Mouse (Mus musculus): Measurements from ENCODE around the gene 1700092M07Rik. TPM values are rescaled to one million over a fixed set of nuclear protein-coding genes. Genes with fewer than 3 reads are reported as not detected.
A peak's percentile ranks its signal among the peaks of the same experiment; 100 is the strongest.

1700092M07Rik gene
- polyA plus RNA-seq, 2 experiments: 0.63 to 0.65 TPM

GRCm38 (mm10) chr19:8722559-8722906 is 18.0 kb upstream of the 1700092M07Rik start:
- H3K4me2 ChIP-seq (ENCODE audit: low read depth): peak overlapping the region; percentile 97
- peak overlapping the region; percentile 81 for H3K9ac ChIP-seq (replicated peaks)
- under 1% methylated on average over 5 of the region's 5 CpGs for WGBS (ENCODE audit: insufficient replicate concordance)
- no peaks in the 10 kb centered on the region for H3K9me3 ChIP-seq (ENCODE audit: control insufficient read depth, low read length)
- ATAC-seq (ENCODE audit: insufficient read depth) (peak; percentile 7; the same call in 1 of the 2 replicates), DNase-seq (ENCODE audit: low read depth in 3 of 3, low spot score in 3 of 3) (no peak)
- peaks cover 20 to 27% of the 10 kb centered on the region in 2 experiments for H3K4me1 ChIP-seq (replicated peaks; ENCODE audit: control insufficient read depth in 2 of 2, insufficient read depth in 2 of 2, low read length in 1 of 2)
- H3K4me3 ChIP-seq (ENCODE audit: insufficient read depth in 1 of 2, low read depth in 2 of 2, low read length in 2 of 2): peak overlapping the region; percentile 79 to 97
- TF ChIP-seq CTCF (IDR thresholded peaks at IDR 0.05; ENCODE audit: low read depth) (no peak), EP300 (IDR thresholded peaks at IDR 0.05; ENCODE audit: low read depth) (no peak)
- H3K27me3 ChIP-seq (ENCODE audit: control insufficient read depth, insufficient read depth, low read length): no peaks in the 10 kb centered on the region
- H3K36me3 ChIP-seq (replicated peaks; ENCODE audit: control insufficient read depth, insufficient read depth, low read depth): peaks cover 34% of the 10 kb centered on the region
- H3K27ac ChIP-seq: peak overlapping the region; percentile 94

GRCm38 (mm10) chr19:8722907-8723573 is 17.5 kb upstream of the 1700092M07Rik start, which contains the start of gene Slc3a2:
Gene Slc3a2, minus strand, starts transcription at chr19:8723369.
- peak within 1 kb of the TSS; percentile 96 for H3K27ac ChIP-seq
- peaks cover 19 to 26% of the 10 kb centered on the region in 2 experiments for H3K4me1 ChIP-seq (replicated peaks; ENCODE audit: control insufficient read depth in 2 of 2, insufficient read depth in 2 of 2, low read length in 1 of 2)
- peak; percentile 98 for DNase-seq (ENCODE audit: low read depth in 3 of 3, low spot score in 3 of 3)
- TF ChIP-seq CTCF (IDR thresholded peaks at IDR 0.05; ENCODE audit: low read depth): no peak; the same call in 1 of the 2 replicates
- peak; percentile 58 for TF ChIP-seq EP300 (IDR thresholded peaks at IDR 0.05; ENCODE audit: low read depth)
- peak within 1 kb of the TSS; percentile 100 for H3K9ac ChIP-seq (replicated peaks)
- ATAC-seq (ENCODE audit: insufficient read depth): peak; percentile 91
- no peaks in the 10 kb centered on the region for H3K9me3 ChIP-seq (ENCODE audit: control insufficient read depth, low read length)
- peak within 1 kb of the TSS; percentile 97 for H3K4me2 ChIP-seq (ENCODE audit: low read depth)
- H3K36me3 ChIP-seq (replicated peaks; ENCODE audit: control insufficient read depth, insufficient read depth, low read depth): peaks cover 34% of the 10 kb centered on the region
- H3K4me3 ChIP-seq (ENCODE audit: insufficient read depth in 1 of 2, low read depth in 2 of 2, low read length in 2 of 2): peak within 1 kb of the TSS; percentile 97 to 98
- WGBS (ENCODE audit: insufficient replicate concordance): under 1% methylated on average over 50 of the region's 50 CpGs
- H3K27me3 ChIP-seq (ENCODE audit: control insufficient read depth, insufficient read depth, low read length): no peaks in the 10 kb centered on the region

GRCm38 (mm10) chr19:8723574-8724346 is 16.8 kb upstream of the 1700092M07Rik start:
- under 1% methylated on average over 20 of the region's 20 CpGs for WGBS (ENCODE audit: insufficient replicate concordance)
- Histone ChIP-seq H3K4me3 (ENCODE audit: insufficient read depth in 1 of 2, low read depth in 2 of 2, low read length in 2 of 2) (peak overlapping the region; percentile 97 to 98), H3K27ac (peak overlapping the region; percentile 96), H3K36me3 (replicated peaks; ENCODE audit: control insufficient read depth, insufficient read depth, low read depth) (peaks cover 34% of the 10 kb centered on the region), H3K4me2 (ENCODE audit: low read depth) (peak overlapping the region; percentile 87), H3K27me3 (ENCODE audit: control insufficient read depth, insufficient read depth, low read length) (no peaks in the 10 kb centered on the region), H3K9me3 (ENCODE audit: control insufficient read depth, low read length) (no peaks in the 10 kb centered on the region), H3K4me1 (replicated peaks; ENCODE audit: control insufficient read depth in 2 of 2, insufficient read depth in 2 of 2, low read length in 1 of 2) (peaks cover 17 to 26% of the 10 kb centered on the region in 2 experiments), H3K9ac (replicated peaks) (peak overlapping the region; percentile 100)
- no peak for TF ChIP-seq CTCF (IDR thresholded peaks at IDR 0.05; ENCODE audit: low read depth)
- no peak for TF ChIP-seq EP300 (IDR thresholded peaks at IDR 0.05; ENCODE audit: low read depth)
- ATAC-seq (ENCODE audit: insufficient read depth): no peak
- no peak for DNase-seq (ENCODE audit: low read depth in 3 of 3, low spot score in 3 of 3)

GRCm38 (mm10) chr19:8724392-8724791 is 16.1 kb upstream of the 1700092M07Rik start:
- peak overlapping the region; percentile 87 for H3K4me2 ChIP-seq (ENCODE audit: low read depth)
- DNase-seq (ENCODE audit: low read depth in 3 of 3, low spot score in 3 of 3) (no peak), ATAC-seq (ENCODE audit: insufficient read depth) (no peak)
- WGBS (ENCODE audit: insufficient replicate concordance): 0% methylated on average over 2 of the region's 2 CpGs
- peak overlapping the region; percentile 100 for H3K9ac ChIP-seq (replicated peaks)
- no peaks in the 10 kb centered on the region for H3K9me3 ChIP-seq (ENCODE audit: control insufficient read depth, low read length)
- peak overlapping the region; percentile 97 to 98 for H3K4me3 ChIP-seq (ENCODE audit: insufficient read depth in 1 of 2, low read depth in 2 of 2, low read length in 2 of 2)
- H3K36me3 ChIP-seq (replicated peaks; ENCODE audit: control insufficient read depth, insufficient read depth, low read depth): peaks cover 34% of the 10 kb centered on the region
- H3K4me1 ChIP-seq (replicated peaks; ENCODE audit: control insufficient read depth in 2 of 2, insufficient read depth in 2 of 2, low read length in 1 of 2): peaks cover 16 to 26% of the 10 kb centered on the region in 2 experiments
- peak overlapping the region; percentile 96 for H3K27ac ChIP-seq
- TF ChIP-seq CTCF (IDR thresholded peaks at IDR 0.05; ENCODE audit: low read depth) (no peak), EP300 (IDR thresholded peaks at IDR 0.05; ENCODE audit: low read depth) (no peak)
- H3K27me3 ChIP-seq (ENCODE audit: control insufficient read depth, insufficient read depth, low read length): no peaks in the 10 kb centered on the region

- TF ChIP-seq CTCF (IDR thresholded peaks at IDR 0.05; ENCODE audit: low read depth) (no peak), EP300 (IDR thresholded peaks at IDR 0.05; ENCODE audit: low read depth) (no peak)
- H3K27me3 ChIP-seq (ENCODE audit: control insufficient read depth, insufficient read depth, low read length): no peaks in the 10 kb centered on the region
- H3K4me2 ChIP-seq (ENCODE audit: low read depth): peak overlapping the region; percentile 87
- DNase-seq (ENCODE audit: low read depth in 3 of 3, low spot score in 3 of 3) (no peak), ATAC-seq (ENCODE audit: insufficient read depth) (no peak)
- H3K36me3 ChIP-seq (replicated peaks; ENCODE audit: control insufficient read depth, insufficient read depth, low read depth): peaks cover 34% of the 10 kb centered on the region
- WGBS (ENCODE audit: insufficient replicate concordance): 18% methylated on average over 4 of the region's 4 CpGs
- H3K4me1 ChIP-seq (replicated peaks; ENCODE audit: control insufficient read depth in 2 of 2, insufficient read depth in 2 of 2, low read length in 1 of 2): peaks cover 16 to 26% of the 10 kb centered on the region in 2 experiments
- H3K9me3 ChIP-seq (ENCODE audit: control insufficient read depth, low read length): no peaks in the 10 kb centered on the region
- peak overlapping the region; percentile 97 to 98 for H3K4me3 ChIP-seq (ENCODE audit: insufficient read depth in 1 of 2, low read depth in 2 of 2, low read length in 2 of 2)
- peak overlapping the region; percentile 100 for H3K9ac ChIP-seq (replicated peaks)
- peak overlapping the region; percentile 96 for H3K27ac ChIP-seq
Observed at GRCm38 (mm10) chr19:8725081-8725613, 15.4 kb upstream of the 1700092M07Rik start.

Data from liver, embryonic 14.5 days (tissue).